Mouse (Mus musculus) bone marrow macrophage, adult 2 months (primary cell): Measurements from ENCODE around the gene Gan.

Source experiments
- CTCF ChIP-seq: IDR thresholded peaks from 2 replicates; pipeline ENCODE4 v1.5.1; 2012; ENCODE audit warnings: low read depth, mild to moderate bottlenecking, low read length, moderate library complexity
- POLR2A ChIP-seq: IDR thresholded peaks from 2 replicates; pipeline ENCODE4 v1.6.1; 2012; ENCODE audit warnings: mild to moderate bottlenecking, low read depth, low read length, borderline replicate concordance

DNA sequence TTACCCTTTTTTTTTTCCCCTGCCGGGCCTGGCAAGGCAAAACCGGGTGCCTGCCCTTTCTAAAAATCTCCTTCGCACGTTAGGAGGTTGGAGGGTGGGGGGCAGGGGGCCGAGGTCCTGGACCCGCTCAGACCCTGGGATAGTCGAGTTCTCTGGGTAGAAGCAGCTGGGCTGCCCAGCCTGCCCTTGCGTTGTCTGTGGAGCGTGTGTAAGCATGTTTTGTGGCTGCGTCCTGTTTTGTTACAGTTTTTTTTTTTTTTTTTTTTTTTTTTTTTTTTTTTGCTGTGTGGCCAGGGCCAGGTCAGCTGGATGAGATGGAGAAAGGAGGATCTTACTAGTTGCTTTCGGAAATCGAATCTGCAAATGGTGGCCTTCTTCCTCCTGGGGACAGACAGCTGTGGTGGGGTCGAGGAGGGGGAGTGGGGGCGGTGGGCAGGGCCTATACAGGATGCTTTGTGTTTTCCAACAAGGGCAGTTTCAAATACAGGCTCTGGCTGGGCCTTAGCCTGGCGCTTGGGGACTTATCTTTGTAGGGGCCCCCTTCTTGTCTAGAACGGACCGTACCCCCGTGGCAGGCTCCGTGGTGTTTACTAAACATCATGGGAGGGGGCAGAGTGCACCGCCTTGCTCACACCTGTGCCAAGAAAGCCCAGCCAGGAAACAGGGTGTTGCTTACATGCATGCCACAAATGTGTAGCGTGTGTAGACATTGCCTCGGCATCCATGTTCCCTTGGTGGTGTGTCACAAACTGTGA is 100.1 kb downstream of the Gan start:
- TF ChIP-seq CTCF, result no peak
- peak; percentile 45; the same call in 1 of the 2 replicates for TF ChIP-seq POLR2A
